Mouse (Mus musculus) right cerebral cortex, adult 18-20 months (tissue): ENCODE data around the gene Wipf3.

Source experiments
- DNase-seq: peaks from one replicate; pipeline ENCODE4 v3.0.0; 2022; ENCODE audit warnings: mixed read lengths

Gene Wipf3

DNA sequence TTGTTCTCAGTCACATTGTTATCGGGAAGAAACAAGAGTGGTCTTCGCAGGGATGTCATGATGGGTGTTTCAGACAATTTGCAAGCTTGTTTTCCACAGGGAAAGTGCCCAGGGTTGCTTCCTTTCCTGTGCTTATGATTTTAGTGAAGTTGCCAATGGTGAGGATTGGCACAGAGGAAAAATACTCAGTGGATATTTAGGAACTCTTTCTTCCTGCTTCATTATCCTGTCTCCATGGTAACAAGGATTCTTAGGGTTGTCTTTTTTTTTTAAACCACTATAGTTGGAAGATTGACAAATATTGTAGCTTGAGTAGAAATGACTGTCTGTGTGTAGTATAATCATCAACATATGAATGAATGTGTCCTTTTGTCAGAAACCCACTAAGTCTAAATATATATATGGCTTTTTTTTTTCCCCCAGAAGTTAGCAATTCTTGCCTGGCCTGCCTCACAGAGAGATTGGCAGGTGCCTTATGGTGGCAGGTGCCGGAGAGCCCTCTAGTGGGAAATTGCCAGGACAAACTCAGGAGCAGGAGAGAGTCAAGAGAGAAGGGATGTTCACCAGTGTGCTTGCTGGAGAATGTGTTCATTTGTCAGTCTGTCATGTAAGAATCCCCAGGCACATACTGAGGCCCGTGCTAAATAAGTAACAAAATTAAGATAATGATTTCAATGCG is 49.4 kb downstream of the Wipf3 start:
- no peak for DNase-seq

DNA sequence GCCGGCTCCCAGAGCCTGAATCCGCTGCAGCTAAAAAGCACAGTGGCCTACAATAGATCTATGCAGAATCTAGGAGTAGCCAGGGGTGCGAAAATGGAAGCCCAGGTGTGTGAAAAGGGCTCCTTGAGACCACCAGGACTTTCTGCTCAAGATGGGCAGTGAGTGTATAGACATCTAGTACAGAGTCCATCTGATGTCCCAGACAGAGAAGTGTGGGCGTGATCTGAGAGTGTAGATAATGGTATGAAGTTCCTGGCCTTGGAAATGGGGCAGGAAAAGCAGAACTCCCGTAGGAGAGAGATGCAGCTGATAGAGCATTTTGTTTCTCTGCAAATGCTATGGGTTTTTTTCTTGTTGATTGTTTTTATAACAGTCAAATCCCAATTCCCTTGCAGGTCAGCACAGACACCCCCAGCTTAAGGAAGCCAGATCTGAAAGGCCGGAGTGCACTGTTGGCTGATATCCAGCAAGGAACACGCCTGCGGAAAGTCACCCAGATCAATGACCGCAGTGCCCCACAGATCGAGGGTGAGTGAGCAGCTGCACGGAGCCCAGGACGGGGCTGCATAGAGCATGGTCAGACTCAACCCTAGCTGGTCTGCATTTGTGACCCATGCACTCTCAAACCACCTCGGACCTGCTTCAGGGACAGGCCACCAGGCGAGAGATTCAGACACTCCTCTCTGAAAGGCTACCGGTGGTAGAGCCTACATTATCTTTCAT is 52.1 kb downstream of the Wipf3 start:
- no peak for DNase-seq

DNA sequence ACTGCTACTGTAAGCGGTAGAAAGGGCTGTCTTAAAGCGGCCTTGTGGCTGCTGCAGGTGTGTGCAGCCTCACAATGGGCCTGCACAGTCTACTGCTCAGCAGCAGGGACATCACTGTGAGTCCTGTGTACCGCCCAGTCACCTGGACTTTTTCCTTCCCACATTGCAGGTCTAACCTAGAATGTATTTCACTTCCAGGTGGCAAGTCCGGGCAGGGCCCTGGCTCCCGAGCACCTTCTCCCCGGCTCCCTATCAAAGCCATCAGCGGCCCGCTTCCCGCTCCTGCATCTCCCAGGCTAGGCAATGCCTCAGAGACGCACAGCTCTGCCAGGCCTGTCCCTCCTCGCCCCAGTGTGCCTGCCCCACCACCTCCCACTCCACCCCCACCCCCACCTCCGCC is 55.6 kb downstream of the Wipf3 start:
- DNase-seq = no peak

DNA sequence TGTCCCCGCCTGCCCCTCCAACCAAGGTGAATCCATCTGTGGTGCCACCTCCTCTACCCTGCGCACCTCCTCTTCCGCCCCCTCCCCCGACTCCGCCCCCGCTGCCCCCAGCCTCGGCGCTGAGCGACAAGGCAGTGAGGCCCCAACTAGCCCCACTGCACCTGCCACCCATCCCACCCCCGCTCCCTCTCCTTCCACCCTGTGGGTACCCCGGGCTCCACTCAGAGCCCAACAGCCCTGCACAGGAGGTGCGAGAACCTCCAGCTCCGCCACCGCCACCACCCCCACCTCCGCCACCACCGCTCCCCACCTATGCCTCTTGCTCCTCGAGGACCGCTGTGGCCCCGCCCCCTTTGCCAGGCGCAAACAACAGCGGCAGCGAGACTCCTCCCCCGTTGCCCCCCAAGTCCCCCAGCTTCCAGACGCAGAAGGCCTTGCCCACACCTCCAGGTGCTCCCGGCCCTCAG is 56.1 kb downstream of the Wipf3 start:
- no peak for DNase-seq

DNA sequence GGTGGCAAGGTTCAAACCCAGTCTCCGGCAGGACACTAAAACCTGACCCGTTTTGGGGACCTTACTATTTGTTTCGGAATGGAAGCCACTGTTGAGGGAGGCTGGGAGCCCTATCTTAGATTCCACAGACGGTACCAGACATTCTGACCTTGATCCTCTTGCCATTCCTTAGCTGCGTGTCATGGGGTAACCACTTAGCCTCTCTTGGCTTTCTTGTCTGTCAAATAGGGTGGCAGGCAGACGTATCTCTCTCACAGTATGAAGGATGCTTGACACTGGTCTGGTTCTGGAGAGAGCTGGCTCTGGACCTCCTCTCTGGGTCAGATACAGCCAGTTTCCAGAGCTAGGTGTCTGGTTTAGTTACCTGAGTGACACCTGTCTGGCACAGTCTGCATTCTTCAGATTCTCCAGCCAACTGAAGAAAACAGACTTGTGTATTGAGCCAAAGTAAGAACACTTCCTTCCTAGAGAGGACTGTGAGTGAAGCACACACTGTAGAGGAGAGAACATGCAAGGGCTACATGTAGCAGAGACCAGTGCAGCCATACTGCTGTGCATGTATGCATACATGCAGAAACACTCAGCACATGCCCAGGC is 56.7 kb downstream of the Wipf3 start:
- no peak for DNase-seq

DNA sequence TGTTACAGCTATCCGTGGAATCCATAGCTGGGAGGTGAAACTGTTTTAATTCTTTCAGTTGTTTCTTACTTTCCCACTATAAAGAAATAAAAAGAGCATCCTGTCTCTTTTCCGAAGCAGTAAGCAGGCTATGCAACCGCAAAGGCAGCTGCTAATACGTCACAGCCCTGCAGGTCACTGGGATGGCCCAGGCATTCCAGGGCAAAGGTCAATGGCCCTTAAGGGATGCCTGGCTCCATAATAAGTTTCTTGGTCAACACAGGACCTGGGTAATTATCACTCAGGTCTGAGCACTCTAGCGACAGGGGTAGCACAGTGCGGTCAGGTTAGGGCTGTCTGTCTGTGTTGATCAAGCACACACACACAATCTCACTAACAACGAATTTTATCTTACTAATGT is 61.7 kb downstream of the Wipf3 start:
- no peak for DNase-seq

DNA sequence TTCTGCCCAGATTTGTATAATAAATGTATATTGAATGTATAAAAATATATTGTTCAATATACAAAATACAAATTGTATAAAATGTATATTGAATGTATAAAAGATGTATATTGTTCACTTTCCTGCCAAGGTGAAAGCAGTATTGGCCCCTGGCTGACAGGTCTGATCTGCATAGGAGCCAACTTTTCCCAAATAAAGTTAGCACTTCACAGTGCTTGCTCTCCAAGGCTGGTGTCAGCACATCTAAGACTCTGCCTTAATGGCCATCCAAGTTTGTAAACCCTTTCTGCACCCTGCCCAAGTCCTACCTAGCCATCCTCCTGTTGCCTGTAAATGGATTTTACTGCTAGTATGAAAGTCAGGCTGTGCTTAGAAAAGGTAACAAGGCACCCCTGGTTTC is 64.7 kb downstream of the Wipf3 start:
- no peak for DNase-seq

- no peak for DNase-seq
Measured at GRCm38 (mm10) chr6:54494612-54495398, 65.4 kb downstream of the Wipf3 start.

GRCm38 (mm10) chr6:54496214-54496613 is 66.8 kb downstream of the Wipf3 start:
- no peak for DNase-seq

DNA sequence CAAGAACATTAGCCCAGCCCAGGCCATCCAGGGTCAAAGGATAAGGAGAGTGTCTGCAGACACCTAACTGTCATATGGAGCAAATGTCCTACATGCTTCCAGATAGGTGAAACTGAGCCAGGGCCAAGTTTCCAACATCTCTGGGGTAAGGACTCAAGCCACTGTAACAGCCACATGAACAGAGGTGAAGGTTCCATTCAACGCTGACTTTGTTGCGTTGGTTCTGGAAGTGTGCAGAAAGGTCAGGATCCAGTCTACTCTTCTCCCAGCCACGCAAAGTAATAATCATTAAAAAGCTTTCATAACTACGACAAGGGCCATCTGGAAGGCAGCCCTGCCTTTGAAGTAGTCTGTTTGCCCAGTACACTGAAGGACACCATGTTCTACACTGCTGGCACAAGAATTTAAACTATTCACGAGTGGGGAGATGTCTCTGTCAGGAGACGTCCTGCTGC is 73.3 kb downstream of the Wipf3 start:
- DNase-seq = no peak

DNA sequence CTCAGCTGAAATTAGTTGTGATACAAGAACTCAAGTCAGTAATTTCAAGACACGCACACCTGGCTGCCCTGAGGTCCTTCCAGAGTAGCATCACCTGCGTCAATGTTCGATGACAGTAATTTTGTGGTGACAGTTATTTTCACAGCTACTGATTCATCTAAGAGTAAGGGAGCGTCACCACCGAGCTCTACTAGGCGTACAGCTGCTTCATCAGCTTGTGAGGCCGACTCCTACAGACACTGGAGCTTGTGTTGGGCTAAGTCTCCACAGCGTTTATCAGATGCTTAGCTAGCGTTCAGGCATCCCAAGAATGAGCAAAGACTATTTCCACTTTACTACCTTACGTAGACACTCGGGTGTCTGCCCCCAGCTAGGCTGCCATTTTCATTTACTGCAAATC is 76.9 kb downstream of the Wipf3 start:
- DNase-seq = peak; percentile 49

DNA sequence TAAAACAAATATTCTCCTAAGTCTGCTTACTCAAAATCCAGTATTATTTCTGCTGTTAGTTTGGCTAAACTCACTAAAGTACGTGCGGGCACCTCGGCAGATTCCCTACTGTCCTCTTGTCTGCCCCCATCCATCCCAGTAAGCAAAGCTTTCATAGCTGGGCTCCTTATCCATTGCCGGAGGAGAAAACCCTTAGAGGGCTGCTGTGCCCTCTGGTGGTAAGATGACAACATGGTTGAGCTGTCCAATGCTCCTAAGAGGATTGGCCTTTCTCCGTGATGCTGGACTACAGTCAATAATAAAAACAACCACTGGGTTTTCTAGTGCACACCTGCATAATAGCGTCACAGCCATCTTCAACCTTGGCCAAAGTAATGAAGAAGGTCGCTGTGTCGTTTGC is 77.6 kb downstream of the Wipf3 start:
- peak; percentile 56 for DNase-seq

DNA sequence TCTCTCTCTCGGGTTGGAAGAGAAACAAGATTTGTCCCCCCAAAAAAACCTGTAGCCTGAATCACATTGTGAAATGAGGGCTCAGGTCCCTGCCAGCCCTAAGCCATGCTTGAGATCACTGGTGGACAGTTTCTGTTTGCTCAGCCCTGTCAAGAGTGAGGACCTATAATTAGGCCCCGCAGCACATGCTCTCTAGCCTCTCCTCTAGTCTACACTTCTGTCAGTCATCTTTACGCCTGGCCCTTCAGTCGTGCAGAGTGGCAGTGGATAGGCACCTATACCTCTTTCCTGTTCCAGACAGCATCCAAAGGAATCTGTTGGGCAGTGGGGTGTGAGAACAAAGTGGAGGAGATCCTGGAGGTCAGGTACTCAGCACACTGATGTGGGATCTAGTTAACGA is 78.4 kb downstream of the Wipf3 start:
- no peak for DNase-seq

- DNase-seq = no peak
Measured at GRCm38 (mm10) chr6:54508256-54508793, 78.9 kb downstream of the Wipf3 start.

DNA sequence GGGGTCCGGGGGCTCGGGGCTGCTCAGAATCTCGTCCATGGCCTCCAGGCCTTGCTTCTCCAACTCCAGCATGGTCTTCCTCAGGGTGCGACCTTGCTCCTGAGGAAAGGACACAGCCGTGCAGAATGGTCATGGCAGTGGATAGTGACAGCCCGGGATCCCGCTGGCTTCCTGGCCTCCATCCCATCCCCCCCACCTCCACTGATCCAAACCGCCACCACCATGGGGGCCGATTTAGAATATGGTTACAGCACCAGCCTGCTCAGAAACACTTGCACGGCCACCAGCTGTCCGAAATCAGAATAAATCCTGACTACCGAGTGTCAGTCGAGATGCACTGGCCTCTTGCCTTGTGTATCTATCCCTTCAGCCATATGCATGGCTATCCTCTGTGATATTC is 79.9 kb downstream of the Wipf3 start:
- DNase-seq = no peak

DNA sequence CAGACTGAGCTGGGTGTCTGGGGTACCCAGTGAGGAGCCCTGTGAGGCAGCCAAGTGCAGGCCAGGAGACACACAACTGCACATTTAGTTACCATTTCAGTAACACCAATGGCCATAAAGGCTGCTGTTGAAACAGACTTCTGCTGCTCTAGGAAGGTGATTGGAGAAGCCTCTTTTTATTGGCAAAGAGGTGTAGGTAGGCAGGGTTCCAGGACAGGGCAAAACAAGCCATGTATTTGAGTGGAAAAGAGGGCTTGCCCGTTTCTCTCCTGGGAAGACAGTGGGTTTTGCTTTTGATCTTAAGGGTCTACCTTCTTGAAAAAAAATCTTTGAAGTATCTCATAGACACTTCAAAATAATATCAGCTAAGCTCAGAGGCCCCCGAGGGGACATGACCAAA is 82.9 kb downstream of the Wipf3 start:
- DNase-seq = no peak

- DNase-seq = no peak
Measured at GRCm38 (mm10) chr6:54516512-54517134, 87.2 kb downstream of the Wipf3 start.

GRCm38 (mm10) chr6:54518758-54519157 is 89.4 kb downstream of the Wipf3 start:
- peak; percentile 38 for DNase-seq

GRCm38 (mm10) chr6:54528666-54529065 is 99.3 kb downstream of the Wipf3 start:
- no peak for DNase-seq

GRCm38 (mm10) chr6:54530182-54530581 is 100.8 kb downstream of the Wipf3 start:
- no peak for DNase-seq

GRCm38 (mm10) chr6:54531048-54531481 is 101.7 kb downstream of the Wipf3 start:
- DNase-seq = peak; percentile 71

- DNase-seq = no peak
Measured at GRCm38 (mm10) chr6:54535485-54535884, 106.1 kb downstream of the Wipf3 start.
